Mouse (Mus musculus): ENCODE data around the gene Slc28a3. TPM values are rescaled to one million over a fixed set of nuclear protein-coding genes. Genes with fewer than 3 reads are reported as not detected.
A peak's percentile ranks its signal among the peaks of the same experiment; 100 is the strongest.

The Slc28a3 gene
- total and polyA plus RNA-seq, 2 experiments from 2014 or later = not detected

- peaks cover 26% of the 10 kb centered on the region for H3K4me1 ChIP-seq (ENCODE audit: control insufficient read depth, insufficient read depth)
- ATAC-seq (ENCODE audit: insufficient read depth, low read depth) (0 out of 2 replicates have a peak, but pooled peaks have one; percentile 16), DNase-seq (ENCODE audit: low spot score) (peak; percentile 17)
- peaks cover 10% of the 10 kb centered on the region; the same call in 1 of the 2 replicates for H3K27me3 ChIP-seq (ENCODE audit: control insufficient read depth, insufficient read depth, low read length)
- no peak overlapping the region for H3K27ac ChIP-seq (ENCODE audit: low read depth)
- H3K9me3 ChIP-seq (replicated peaks; ENCODE audit: control insufficient read depth, low read length) = no peaks in the 10 kb centered on the region
- H3K4me3 ChIP-seq (ENCODE audit: low read depth, low read length) = peak overlapping the region; percentile 3; the same call in 1 of the 2 replicates
- no peak for TF ChIP-seq CTCF (IDR thresholded peaks at IDR 0.05; ENCODE audit: low read depth)
- TF ChIP-seq EP300 (IDR thresholded peaks at IDR 0.05; ENCODE audit: low read depth) = no peak
- H3K36me3 ChIP-seq (replicated peaks; ENCODE audit: control insufficient read depth, insufficient read depth, low read length) = no peaks in the 10 kb centered on the region
- H3K9ac ChIP-seq (replicated peaks; ENCODE audit: low read depth, low read length) = no peak overlapping the region; the same call in 1 of the 2 replicates
- peak overlapping the region; percentile 50 for H3K4me2 ChIP-seq (ENCODE audit: low read depth, low read length)
- WGBS = 11% methylated on average over 20 of the region's 20 CpGs
These were observed 87.5 kb downstream of the Slc28a3 start for GRCm38 (mm10) chr13:58523011-58523760.

- TF ChIP-seq EP300 (IDR thresholded peaks at IDR 0.05; ENCODE audit: low read depth) (no peak), CTCF (IDR thresholded peaks at IDR 0.05; ENCODE audit: low read depth) (no peak)
- 81% methylated on average over 9 of the region's 9 CpGs for WGBS
- no peak overlapping the region for H3K27ac ChIP-seq (ENCODE audit: low read depth)
- H3K27me3 ChIP-seq (ENCODE audit: control insufficient read depth, insufficient read depth, low read length) = peaks cover 10% of the 10 kb centered on the region; the same call in 1 of the 2 replicates
- H3K36me3 ChIP-seq (replicated peaks; ENCODE audit: control insufficient read depth, insufficient read depth, low read length) = no peaks in the 10 kb centered on the region
- ATAC-seq (ENCODE audit: insufficient read depth, low read depth) (no peak), DNase-seq (ENCODE audit: low spot score) (no peak)
- no peak overlapping the region for H3K4me3 ChIP-seq (ENCODE audit: low read depth, low read length)
- no peaks in the 10 kb centered on the region for H3K9me3 ChIP-seq (replicated peaks; ENCODE audit: control insufficient read depth, low read length)
- no peak overlapping the region for H3K4me2 ChIP-seq (ENCODE audit: low read depth, low read length)
- H3K4me1 ChIP-seq (ENCODE audit: control insufficient read depth, insufficient read depth) = peaks cover 27% of the 10 kb centered on the region
- no peak overlapping the region for H3K9ac ChIP-seq (replicated peaks; ENCODE audit: low read depth, low read length)
These were observed 89.2 kb downstream of the Slc28a3 start for GRCm38 (mm10) chr13:58521331-58522030.

GRCm38 (mm10) chr13:58520580-58521330, 89.9 kb downstream of the Slc28a3 start:
- H3K4me3 ChIP-seq (ENCODE audit: low read depth, low read length) = no peak overlapping the region
- no peak overlapping the region for H3K4me2 ChIP-seq (ENCODE audit: low read depth, low read length)
- ATAC-seq (ENCODE audit: insufficient read depth, low read depth) = no peak
- peaks cover 10% of the 10 kb centered on the region; the same call in 1 of the 2 replicates for H3K27me3 ChIP-seq (ENCODE audit: control insufficient read depth, insufficient read depth, low read length)
- no peaks in the 10 kb centered on the region for H3K9me3 ChIP-seq (replicated peaks; ENCODE audit: control insufficient read depth, low read length)
- WGBS = 37% methylated on average over 7 of the region's 7 CpGs
- H3K4me1 ChIP-seq (ENCODE audit: control insufficient read depth, insufficient read depth) = peaks cover 28% of the 10 kb centered on the region
- no peaks in the 10 kb centered on the region for H3K36me3 ChIP-seq (replicated peaks; ENCODE audit: control insufficient read depth, insufficient read depth, low read length)
- TF ChIP-seq EP300 (IDR thresholded peaks at IDR 0.05; ENCODE audit: low read depth) = no peak
- TF ChIP-seq CTCF (IDR thresholded peaks at IDR 0.05; ENCODE audit: low read depth) = no peak
- H3K9ac ChIP-seq (replicated peaks; ENCODE audit: low read depth, low read length) = no peak overlapping the region
- no peak overlapping the region for H3K27ac ChIP-seq (ENCODE audit: low read depth)
- no peak for DNase-seq (ENCODE audit: low spot score)

GRCm38 (mm10) chr13:58520028-58520427, 90.6 kb downstream of the Slc28a3 start:
- Histone ChIP-seq H3K36me3 (replicated peaks; ENCODE audit: control insufficient read depth, insufficient read depth, low read length) (no peaks in the 10 kb centered on the region), H3K9me3 (replicated peaks; ENCODE audit: control insufficient read depth, low read length) (no peaks in the 10 kb centered on the region), H3K27me3 (ENCODE audit: control insufficient read depth, insufficient read depth, low read length) (peaks cover 10% of the 10 kb centered on the region; the same call in 1 of the 2 replicates), H3K4me2 (ENCODE audit: low read depth, low read length) (no peak overlapping the region), H3K27ac (ENCODE audit: low read depth) (no peak overlapping the region), H3K4me1 (ENCODE audit: control insufficient read depth, insufficient read depth) (peaks cover 28% of the 10 kb centered on the region), H3K9ac (replicated peaks; ENCODE audit: low read depth, low read length) (no peak overlapping the region), H3K4me3 (ENCODE audit: low read depth, low read length) (no peak overlapping the region)
- ATAC-seq (ENCODE audit: insufficient read depth, low read depth) (no peak), DNase-seq (ENCODE audit: low spot score) (no peak)
- 74% methylated on average over 9 of the region's 9 CpGs for WGBS
- no peak for TF ChIP-seq CTCF (IDR thresholded peaks at IDR 0.05; ENCODE audit: low read depth)
- TF ChIP-seq EP300 (IDR thresholded peaks at IDR 0.05; ENCODE audit: low read depth) = no peak

GRCm38 (mm10) chr13:58516277-58516676, 94.4 kb downstream of the Slc28a3 start:
- TF ChIP-seq EP300 (IDR thresholded peaks at IDR 0.05; ENCODE audit: low read depth) (no peak), CTCF (IDR thresholded peaks at IDR 0.05; ENCODE audit: low read depth) (peak; percentile 36)
- H3K36me3 ChIP-seq (replicated peaks; ENCODE audit: control insufficient read depth, insufficient read depth, low read length) = no peaks in the 10 kb centered on the region
- H3K9ac ChIP-seq (replicated peaks; ENCODE audit: low read depth, low read length) = no peak overlapping the region
- no peaks in the 10 kb centered on the region for H3K27me3 ChIP-seq (ENCODE audit: control insufficient read depth, insufficient read depth, low read length)
- H3K27ac ChIP-seq (ENCODE audit: low read depth) = no peak overlapping the region
- ATAC-seq (ENCODE audit: insufficient read depth, low read depth) (peak; percentile 40; the same call in 1 of the 2 replicates), DNase-seq (ENCODE audit: low spot score) (peak; percentile 14)
- 87% methylated on average over 4 of the region's 4 CpGs for WGBS
- H3K4me1 ChIP-seq (ENCODE audit: control insufficient read depth, insufficient read depth) = peaks cover 16% of the 10 kb centered on the region
- no peaks in the 10 kb centered on the region for H3K9me3 ChIP-seq (replicated peaks; ENCODE audit: control insufficient read depth, low read length)
- no peak overlapping the region for H3K4me2 ChIP-seq (ENCODE audit: low read depth, low read length)
- H3K4me3 ChIP-seq (ENCODE audit: low read depth, low read length) = no peak overlapping the region
